Comparison of ENCODE assay signal across 12 mouse cellular contexts in genomic region chr17:69105035-69105798, GRCm38 (mm10). TPM values are rescaled to one million over a fixed set of nuclear protein-coding genes. Genes with fewer than 3 reads are reported as not detected.
DNase-seq lines count a peak whose midpoint lies in the region; ATAC-seq lines count a peak whose summit lies in the region.
"Had no signal": no experiment of that assay in that cellular context is flagged by ENCODE, and none has a peak within 500 bp of the region (broad histone marks: within the 10 kb centered on the region; RNA-seq: fewer than 3 reads in every experiment).

No protein-coding gene starts in this region.

- no peak for DNase-seq in lung, postnatal 25 days (ENCODE audit: low spot score)
- no peak for DNase-seq in T-cell, adult 2 months (ENCODE audit: low spot score)
- no peak for DNase-seq in thymus, postnatal 25 days
- DNase-seq in right cerebral cortex, postnatal 4 days, result no peak

- H3K4me1 ChIP-seq in lung, embryonic 15.5 days, result peaks cover 6% of the 10 kb centered on the region; the same call in 1 of the 2 replicates
- H3K4me1 ChIP-seq in heart, embryonic 11.5 days (ENCODE audit: control insufficient read depth, insufficient read depth, low read length), result peaks cover 6% of the 10 kb centered on the region; the same call in 1 of the 2 replicates
- H3K4me1 ChIP-seq in intestine, embryonic 16.5 days (ENCODE audit: control insufficient read depth, insufficient read depth, low read length), result peaks cover 16% of the 10 kb centered on the region
- no peaks in the 10 kb centered on the region for H3K4me1 ChIP-seq in stomach, embryonic 15.5 days
- H3K4me1 ChIP-seq: embryonic facial prominence, embryonic 15.5 days; liver, embryonic 15.5 days had no signal

- H3K36me3 ChIP-seq in lung, embryonic 15.5 days, result no peaks in the 10 kb centered on the region
- no peaks in the 10 kb centered on the region for H3K36me3 ChIP-seq in heart, embryonic 11.5 days (ENCODE audit: control insufficient read depth, insufficient read depth, low read length)
- H3K36me3 ChIP-seq in intestine, embryonic 16.5 days (ENCODE audit: control insufficient read depth, insufficient read depth, low read length), result no peaks in the 10 kb centered on the region
- H3K36me3 ChIP-seq in stomach, embryonic 15.5 days, result no peaks in the 10 kb centered on the region
- H3K36me3 ChIP-seq: embryonic facial prominence, embryonic 15.5 days; hindbrain, embryonic 10.5 days; liver, embryonic 15.5 days; neural tube, embryonic 15.5 days had no signal

- H3K4me2 ChIP-seq in lung, embryonic 15.5 days, result peak overlapping the region; percentile 42
- H3K4me2 ChIP-seq in heart, embryonic 11.5 days, result peak overlapping the region; percentile 61
- H3K4me2 ChIP-seq in intestine, embryonic 16.5 days (ENCODE audit: low read depth, low read length), result peak overlapping the region; percentile 30
- 0 out of 2 replicates have a peak overlapping the region, but pooled peaks have one; percentile 10 for H3K4me2 ChIP-seq in stomach, embryonic 15.5 days
- H3K4me2 ChIP-seq: embryonic facial prominence, embryonic 15.5 days; liver, embryonic 15.5 days; neural tube, embryonic 15.5 days had no signal

- no peak overlapping the region for H3K4me3 ChIP-seq in lung, embryonic 15.5 days
- peak overlapping the region; percentile 14 for H3K4me3 ChIP-seq in heart, embryonic 11.5 days (ENCODE audit: low read depth, low read length)
- peak overlapping the region; percentile 16; the same call in 1 of the 2 replicates for H3K4me3 ChIP-seq in intestine, embryonic 16.5 days (ENCODE audit: low read length)
- no peak overlapping the region for H3K4me3 ChIP-seq in stomach, embryonic 15.5 days (replicated peaks)
- H3K4me3 ChIP-seq: embryonic facial prominence, embryonic 15.5 days; hindbrain, embryonic 10.5 days; liver, embryonic 15.5 days; neural tube, embryonic 15.5 days had no signal

- no peaks in the 10 kb centered on the region for H3K27me3 ChIP-seq in lung, embryonic 15.5 days
- H3K27me3 ChIP-seq in heart, embryonic 11.5 days (ENCODE audit: control insufficient read depth, insufficient read depth, low read length), result no peaks in the 10 kb centered on the region
- no peaks in the 10 kb centered on the region for H3K27me3 ChIP-seq in intestine, embryonic 16.5 days (replicated peaks; ENCODE audit: control insufficient read depth, insufficient read depth, low read length)
- H3K27me3 ChIP-seq in stomach, embryonic 15.5 days (replicated peaks), result no peaks in the 10 kb centered on the region
- H3K27me3 ChIP-seq: embryonic facial prominence, embryonic 15.5 days; liver, embryonic 15.5 days had no signal

- no peak overlapping the region for H3K27ac ChIP-seq in lung, embryonic 15.5 days
- H3K27ac ChIP-seq in heart, embryonic 11.5 days (ENCODE audit: low read depth, low read length), result peak overlapping the region; percentile 4; the same call in 1 of the 2 replicates
- H3K27ac ChIP-seq in intestine, embryonic 16.5 days (ENCODE audit: low read length), result peak overlapping the region; percentile 63
- H3K27ac ChIP-seq in stomach, embryonic 15.5 days, result no peak overlapping the region
- H3K27ac ChIP-seq: embryonic facial prominence, embryonic 15.5 days; hindbrain, embryonic 10.5 days; liver, embryonic 15.5 days; neural tube, embryonic 15.5 days had no signal

- WGBS in lung, embryonic 15.5 days, result 17% methylated on average over 14 of the region's 14 CpGs
- WGBS in heart, embryonic 11.5 days (ENCODE audit: insufficient replicate concordance), result 15% methylated on average over 14 of the region's 14 CpGs
- 35% methylated on average over 14 of the region's 14 CpGs for WGBS in intestine, embryonic 16.5 days
- 37% methylated on average over 14 of the region's 14 CpGs for WGBS in stomach, embryonic 15.5 days

- H3K9me3 ChIP-seq in lung, embryonic 15.5 days, result no peaks in the 10 kb centered on the region
- H3K9me3 ChIP-seq in heart, embryonic 11.5 days (replicated peaks; ENCODE audit: control insufficient read depth, low read length), result no peaks in the 10 kb centered on the region
- no peaks in the 10 kb centered on the region for H3K9me3 ChIP-seq in intestine, embryonic 16.5 days (ENCODE audit: control insufficient read depth, low read length)
- no peaks in the 10 kb centered on the region for H3K9me3 ChIP-seq in stomach, embryonic 15.5 days
- H3K9me3 ChIP-seq: embryonic facial prominence, embryonic 15.5 days; hindbrain, embryonic 10.5 days; liver, embryonic 15.5 days; neural tube, embryonic 15.5 days had no signal

- no peak overlapping the region for H3K9ac ChIP-seq in lung, embryonic 15.5 days
- H3K9ac ChIP-seq in heart, embryonic 11.5 days (ENCODE audit: low read depth, low read length), result no peak overlapping the region
- H3K9ac ChIP-seq in intestine, embryonic 16.5 days (ENCODE audit: low read depth, low read length), result no peak overlapping the region
- H3K9ac ChIP-seq in stomach, embryonic 15.5 days, result no peak overlapping the region
- H3K9ac ChIP-seq: embryonic facial prominence, embryonic 15.5 days; liver, embryonic 15.5 days; neural tube, embryonic 15.5 days had no signal

- no peak for ATAC-seq in lung, embryonic 15.5 days (ENCODE audit: borderline replicate concordance, extremely low read depth, low FRiP score, low TSS enrichment)
- peak; percentile 42; the same call in 1 of the 2 replicates for ATAC-seq in heart, embryonic 11.5 days (replicated peaks; ENCODE audit: insufficient number of reproducible peaks, low FRiP score, low TSS enrichment)
- peak; percentile 87 for ATAC-seq in intestine, embryonic 16.5 days
- ATAC-seq in stomach, embryonic 15.5 days (ENCODE audit: insufficient read depth, low FRiP score, low read depth), result no peak

RNA-seq across cellular contexts. Expression of gene Epb41l3, which starts 29.7 kb away (rescaled TPM):
- polyA plus RNA-seq in lung, embryonic 15.5 days (2015; fragmentation: Nextera tagmentation; extraction: Ambion mirVana), result 53.7 and 55.1 TPM in 2 replicates
- polyA plus RNA-seq in heart, embryonic 11.5 days (2014; fragmentation: Nextera tagmentation; extraction: Ambion mirVana), result 118 and 139 TPM in 2 replicates
- polyA plus RNA-seq in intestine, embryonic 16.5 days (2015; fragmentation: Nextera tagmentation; extraction: Ambion mirVana), result 142 and 168 TPM in 2 replicates
- 57.2 and 71.0 TPM in 2 replicates for polyA plus RNA-seq in stomach, embryonic 15.5 days (2015; fragmentation: Nextera tagmentation; extraction: Ambion mirVana)

Comparison
In these comparisons a context has a peak if more than half of its experiments do, and no peak if none do; other contexts are left out.
1. ATAC-seq: peak in heart, embryonic 11.5 days (single experiment) and intestine, embryonic 16.5 days (single experiment); none in lung, embryonic 15.5 days (single experiment) and stomach, embryonic 15.5 days (single experiment).
2. H3K27ac ChIP-seq: peak in heart, embryonic 11.5 days (single experiment) and intestine, embryonic 16.5 days (single experiment); none in lung, embryonic 15.5 days (single experiment) and stomach, embryonic 15.5 days (single experiment).
3. H3K4me2 ChIP-seq: peak in every context shown above with its lines; median percentile 61 in heart, embryonic 11.5 days; 42 in lung, embryonic 15.5 days; 30 in intestine, embryonic 16.5 days; 10 in stomach, embryonic 15.5 days.
4. H3K4me3 ChIP-seq: peak in heart, embryonic 11.5 days (single experiment) and intestine, embryonic 16.5 days (single experiment); none in lung, embryonic 15.5 days (single experiment) and stomach, embryonic 15.5 days (single experiment).